Mouse (Mus musculus) left cerebral cortex, postnatal 14 days (tissue): ENCODE measurements at regions not wholly inside any gene's neighbourhood (a gene's known extent, or its start where the extent isn't known, plus 50 kb on each side); places are given as distances from the start of the nearest gene placed in this dataset.
A peak's percentile ranks its signal among the peaks of the same experiment; 100 is the strongest.

Experiments
- DNase-seq, 2 experiments: peaks; one replicate each; pipeline ENCODE4 v3.0.0; 2021 to 2022; ENCODE audit warnings: low spot score in 2 of 2, mixed read lengths in 1 of 2
- intact Hi-C: fragments of 180-260 bp; cut with DNase I; formaldehyde crosslinking; loops from one replicate; pipeline ENCODE4 v1.15.1; 2025

GRCm38 (mm10) chr16:50736151-50737047 lies 145.4 kb upstream of the Ccdc54 start:
- DNase-seq, result peak; percentile 89 to 92

GRCm38 (mm10) chr16:50733359-50733758 lies 142.4 kb upstream of the Ccdc54 start:
- intact Hi-C loops, result loop anchor here (10.0 kb wide), 1 partner anchor 689 kb away; no protein-coding TSS in a partner anchor
- no peak for DNase-seq

More at GRCm38 (mm10) chr16:50736151-50737047, 145.4 kb upstream of the Ccdc54 start:
- intact Hi-C loops, result loop anchor here (1.0 to 10.0 kb wide), 5 partner anchors 206 to 692 kb away; partner anchors contain the start of gene Bbx

DNA sequence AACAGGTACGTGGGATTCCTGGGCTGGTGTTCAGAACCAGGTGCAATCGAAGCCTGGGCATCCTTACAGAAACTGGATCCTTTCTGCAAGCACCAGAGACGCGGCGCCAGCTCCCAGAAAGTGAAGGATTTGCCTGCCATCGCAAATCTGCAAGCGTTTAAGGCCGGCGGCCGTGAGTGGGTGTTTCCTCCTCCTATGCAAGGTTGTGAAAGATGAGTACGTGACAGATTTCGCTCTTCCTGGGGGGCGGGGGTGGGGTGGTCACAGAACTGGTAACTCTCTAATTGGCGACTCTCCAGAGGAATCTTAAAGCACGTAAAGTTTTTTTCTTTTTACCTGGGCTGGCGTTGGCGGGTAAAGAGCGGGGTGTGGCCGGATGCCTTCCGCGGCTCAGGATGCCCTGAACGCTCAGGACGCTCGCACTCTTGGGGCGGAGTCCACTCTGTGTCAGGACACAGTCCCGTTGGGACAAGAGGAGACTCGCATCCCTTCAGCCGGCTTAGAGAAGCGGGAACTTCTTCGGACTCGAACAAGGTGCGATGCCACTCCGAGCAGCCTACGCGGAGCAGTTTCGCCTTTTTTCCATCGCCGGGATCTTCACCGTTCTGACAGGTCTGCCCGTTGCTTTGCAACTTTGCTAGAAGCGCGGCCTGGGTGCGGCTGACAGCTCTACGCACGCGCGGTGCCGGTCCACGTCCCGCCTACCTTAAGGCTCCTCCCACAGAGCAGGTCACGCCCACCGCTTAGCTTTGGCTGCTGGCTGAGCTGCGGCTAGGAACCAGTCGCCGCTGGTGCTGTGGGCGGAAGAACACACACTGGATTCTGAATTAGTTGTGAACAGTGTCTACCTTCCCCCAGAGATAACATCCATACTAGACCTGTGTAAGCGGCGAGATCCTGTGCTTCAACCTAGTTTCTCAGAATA lies 141.4 kb upstream of the Ccdc54 start:
- intact Hi-C loops, result loop anchor here (10.0 kb wide), 1 partner anchor 688 kb away; no protein-coding TSS in a partner anchor
- peak; percentile 83 to 86 for DNase-seq

- intact Hi-C loops, result no loop called here
- DNase-seq, result no peak
These were observed 138.4 kb upstream of the Ccdc54 start for GRCm38 (mm10) chr16:50729341-50729740.

- intact Hi-C loops, result no loop called here
These were observed 132.2 kb upstream of the Ccdc54 start for GRCm38 (mm10) chr16:50723144-50723543.

DNA sequence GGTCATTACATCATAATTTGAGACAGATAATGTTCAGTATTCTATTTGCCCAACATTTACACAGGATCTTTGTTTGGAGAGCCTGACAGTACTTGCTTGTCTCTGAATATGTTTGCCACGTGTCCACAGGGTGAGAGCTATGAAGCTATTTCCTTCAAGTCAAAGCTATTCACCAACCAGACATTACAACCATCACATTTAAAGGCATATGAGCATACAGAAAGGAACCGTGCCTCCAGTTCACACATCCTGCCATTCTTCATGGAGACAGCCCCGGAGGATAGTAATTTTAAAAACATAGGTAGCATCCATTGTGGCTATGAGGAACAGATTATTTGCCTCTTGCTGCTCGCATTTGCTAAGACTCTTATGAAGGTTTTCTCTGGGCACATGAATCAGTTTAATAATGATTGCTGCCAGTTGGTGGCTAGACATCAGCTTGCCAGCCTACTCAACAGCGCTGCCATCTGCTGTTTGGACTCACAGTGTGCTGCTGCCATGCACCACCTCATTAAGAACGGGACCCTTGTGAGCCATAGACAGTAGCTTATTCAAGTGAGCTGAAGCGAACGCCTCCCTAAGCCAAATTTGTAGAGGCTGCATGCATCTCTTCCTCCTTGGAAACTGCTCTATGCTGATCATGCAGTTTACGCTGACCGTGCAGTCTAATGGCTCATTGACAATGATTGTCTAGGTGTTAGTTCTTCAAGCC lies 126.5 kb upstream of the Ccdc54 start:
- peak; percentile 64 to 65 for DNase-seq
- intact Hi-C loops, result no loop called here

More at GRCm38 (mm10) chr16:50723144-50723543, 132.2 kb upstream of the Ccdc54 start:
- no peak for DNase-seq

DNA sequence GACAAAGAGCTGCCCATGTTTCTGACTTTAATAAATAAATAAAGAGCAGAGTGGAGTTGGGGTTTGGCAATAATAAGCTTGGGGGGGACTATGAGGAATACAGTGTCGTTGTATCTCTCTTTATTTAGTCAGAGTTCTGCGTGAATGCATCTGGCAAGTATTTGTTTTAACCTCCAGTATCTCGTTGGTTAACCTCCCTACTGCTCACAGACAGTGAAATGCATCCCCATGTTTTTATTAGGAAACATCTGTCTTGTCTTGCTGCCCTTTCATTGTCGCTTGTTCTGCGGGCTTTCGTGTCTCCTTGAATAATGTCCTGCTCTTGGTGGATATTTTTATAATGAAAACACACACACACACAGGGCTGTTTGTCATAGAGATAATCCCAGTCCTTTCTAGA lies 118.8 kb upstream of the Ccdc54 start:
- intact Hi-C loops, result no loop called here
- DNase-seq, result no peak

GRCm38 (mm10) chr16:50707906-50708305 lies 117.0 kb upstream of the Ccdc54 start:
- DNase-seq, result no peak
- intact Hi-C loops, result no loop called here

DNA sequence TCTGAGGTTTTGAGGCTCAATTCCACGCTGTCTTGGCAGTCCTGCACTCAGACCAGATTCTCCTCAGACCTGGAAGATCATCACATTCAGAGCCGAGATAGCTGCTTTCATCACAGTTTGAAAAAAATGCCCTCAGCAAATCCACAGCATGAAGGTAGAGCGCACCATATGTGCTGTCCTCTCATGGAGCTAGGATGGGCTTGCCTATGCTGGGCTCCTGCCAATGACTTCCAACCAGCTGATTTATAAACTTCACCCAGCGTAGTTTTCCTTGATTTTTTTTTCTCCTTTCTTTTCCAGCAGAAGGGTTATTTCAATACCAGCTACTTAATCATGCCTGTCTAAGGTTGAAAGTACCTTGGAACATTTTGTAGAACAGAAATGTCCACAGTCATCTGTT lies 115.0 kb upstream of the Ccdc54 start:
- intact Hi-C loops, result no loop called here
- no peak for DNase-seq

- intact Hi-C loops, result no loop called here
- DNase-seq, result no peak
These were observed 110.0 kb upstream of the Ccdc54 start for GRCm38 (mm10) chr16:50700811-50701517.

DNA sequence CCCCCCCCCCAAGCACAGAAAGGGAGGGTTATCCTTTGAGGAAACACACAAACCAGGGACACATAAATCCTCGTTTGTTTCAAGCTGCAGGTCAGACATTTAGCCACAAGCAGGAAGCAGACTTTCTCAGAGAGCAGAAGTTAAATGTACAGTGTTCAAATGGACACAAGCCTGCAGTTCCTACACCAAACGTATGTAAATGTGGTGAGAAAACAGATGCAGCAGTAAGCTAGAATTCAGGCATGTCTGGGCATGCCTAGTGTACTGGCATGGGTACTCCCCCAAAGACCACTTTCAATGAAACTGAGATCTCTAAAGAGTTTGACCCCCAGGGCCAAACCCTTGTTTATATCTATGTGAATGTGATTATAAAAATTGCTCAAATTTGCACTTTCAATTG lies 109.2 kb upstream of the Ccdc54 start:
- no peak for DNase-seq
- intact Hi-C loops, result no loop called here

- intact Hi-C loops, result no loop called here
- DNase-seq, result no peak
These were observed 106.8 kb upstream of the Ccdc54 start for GRCm38 (mm10) chr16:50697722-50698121.

- intact Hi-C loops, result no loop called here
- no peak for DNase-seq
These were observed 105.1 kb upstream of the Ccdc54 start for GRCm38 (mm10) chr16:50696052-50696451.

DNA sequence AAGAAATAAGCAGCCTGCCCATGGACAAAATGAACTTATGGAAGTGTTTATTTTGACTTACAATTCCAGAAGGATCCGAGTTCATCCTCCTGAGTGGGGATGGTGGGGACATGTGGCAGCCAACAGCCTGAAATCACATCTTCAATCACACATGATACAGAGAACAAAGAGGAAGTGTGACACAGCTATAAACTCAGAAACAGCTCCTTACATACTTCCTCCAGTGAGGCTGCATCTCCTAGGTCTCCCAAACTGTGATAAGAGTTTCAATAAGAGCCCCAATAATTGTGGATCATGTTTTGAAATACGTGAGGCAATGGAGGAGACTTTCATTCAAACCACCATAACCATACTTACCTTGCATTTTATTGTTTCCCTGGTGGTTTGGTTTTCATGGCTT lies 103.1 kb upstream of the Ccdc54 start:
- DNase-seq, result no peak
- intact Hi-C loops, result no loop called here

- DNase-seq, result no peak
- intact Hi-C loops, result no loop called here
These were observed 99.9 kb upstream of the Ccdc54 start for GRCm38 (mm10) chr16:50690818-50691217.

GRCm38 (mm10) chr16:50689525-50689924 lies 98.6 kb upstream of the Ccdc54 start:
- intact Hi-C loops, result loop anchor here (5.0 kb wide), 1 partner anchor 147 kb away; no protein-coding TSS in a partner anchor
- no peak for DNase-seq

GRCm38 (mm10) chr16:50688818-50689506 lies 98.0 kb upstream of the Ccdc54 start:
- DNase-seq, result peak in 1 of 2 experiments; percentile 12
- intact Hi-C loops, result loop anchor here (5.0 kb wide), 1 partner anchor 147 kb away; no protein-coding TSS in a partner anchor

DNA sequence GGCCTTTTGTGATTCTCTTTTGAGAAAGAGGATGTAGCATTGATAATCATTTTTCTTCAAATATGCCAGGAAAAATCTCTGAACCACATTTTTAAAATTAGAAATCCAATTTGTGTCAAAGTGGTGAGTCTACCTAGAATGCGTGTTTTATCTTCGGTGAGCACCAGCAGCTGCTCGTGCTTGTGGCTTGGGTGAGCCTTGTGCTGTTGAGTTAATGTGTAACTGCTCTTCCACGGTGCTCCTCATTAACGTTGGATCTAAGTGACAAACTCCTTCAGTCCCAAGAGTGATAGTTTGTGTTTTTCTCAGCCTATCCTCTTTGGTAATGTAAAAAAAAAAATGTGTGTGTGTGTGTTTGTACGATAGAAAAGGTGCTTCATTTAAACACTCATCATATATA lies 88.7 kb upstream of the Ccdc54 start:
- no peak for DNase-seq
- intact Hi-C loops, result no loop called here
